Mouse (Mus musculus): ENCODE results near the gene Lgi1. TPM values are rescaled to one million over a fixed set of nuclear protein-coding genes. Genes with fewer than 3 reads are reported as not detected.

The Lgi1 gene
- polyA plus RNA-seq, 1 experiment from 2014 or later: 24.0 TPM

GRCm38 (mm10) chr19:38236526-38236925, 27.8 kb upstream of the Lgi1 start:
- ATAC-seq (ENCODE audit: low read depth): no peak
- Histone ChIP-seq H3K4me3 (ENCODE audit: low read depth, low read length) (no peak overlapping the region), H3K36me3 (ENCODE audit: control insufficient read depth, insufficient read depth, low read length) (no peaks in the 10 kb centered on the region), H3K9me3 (ENCODE audit: control insufficient read depth, low read length) (no peaks in the 10 kb centered on the region), H3K4me1 (ENCODE audit: control insufficient read depth, insufficient read depth, low read length) (peaks cover 4% of the 10 kb centered on the region; the same call in 1 of the 2 replicates), H3K4me2 (ENCODE audit: low read depth, low read length) (no peak overlapping the region), H3K9ac (replicated peaks; ENCODE audit: low read depth, low read length) (no peak overlapping the region), H3K27me3 (ENCODE audit: control insufficient read depth, insufficient read depth, low read length) (no peaks in the 10 kb centered on the region), H3K27ac (ENCODE audit: low read depth, low read length) (no peak overlapping the region)
- WGBS: 66% methylated on average over 5 of the region's 5 CpGs

GRCm38 (mm10) chr19:38237834-38238212, 26.5 kb upstream of the Lgi1 start:
- Histone ChIP-seq H3K4me2 (ENCODE audit: low read depth, low read length) (no peak overlapping the region), H3K9ac (replicated peaks; ENCODE audit: low read depth, low read length) (no peak overlapping the region), H3K36me3 (ENCODE audit: control insufficient read depth, insufficient read depth, low read length) (no peaks in the 10 kb centered on the region), H3K27me3 (ENCODE audit: control insufficient read depth, insufficient read depth, low read length) (no peaks in the 10 kb centered on the region), H3K4me1 (ENCODE audit: control insufficient read depth, insufficient read depth, low read length) (peaks cover 4% of the 10 kb centered on the region; the same call in 1 of the 2 replicates), H3K9me3 (ENCODE audit: control insufficient read depth, low read length) (no peaks in the 10 kb centered on the region), H3K27ac (ENCODE audit: low read depth, low read length) (peak overlapping the region; percentile 30; the same call in 1 of the 2 replicates), H3K4me3 (ENCODE audit: low read depth, low read length) (no peak overlapping the region)
- WGBS: 36% methylated on average over 3 of the region's 3 CpGs
- ATAC-seq (ENCODE audit: low read depth): peak; percentile 50

GRCm38 (mm10) chr19:38238213-38238951, 26.0 kb upstream of the Lgi1 start:
- Histone ChIP-seq H3K27ac (ENCODE audit: low read depth, low read length) (peak overlapping the region; percentile 30; the same call in 1 of the 2 replicates), H3K9ac (replicated peaks; ENCODE audit: low read depth, low read length) (no peak overlapping the region), H3K9me3 (ENCODE audit: control insufficient read depth, low read length) (no peaks in the 10 kb centered on the region), H3K4me2 (ENCODE audit: low read depth, low read length) (no peak overlapping the region), H3K4me1 (ENCODE audit: control insufficient read depth, insufficient read depth, low read length) (peaks cover 4% of the 10 kb centered on the region; the same call in 1 of the 2 replicates), H3K36me3 (ENCODE audit: control insufficient read depth, insufficient read depth, low read length) (no peaks in the 10 kb centered on the region), H3K27me3 (ENCODE audit: control insufficient read depth, insufficient read depth, low read length) (no peaks in the 10 kb centered on the region), H3K4me3 (ENCODE audit: low read depth, low read length) (no peak overlapping the region)
- peak; percentile 85 for ATAC-seq (ENCODE audit: low read depth)
- 47% methylated on average over 12 of the region's 12 CpGs for WGBS

- H3K27ac ChIP-seq (ENCODE audit: low read depth, low read length): no peak overlapping the region
- H3K4me3 ChIP-seq (ENCODE audit: low read depth, low read length): no peak overlapping the region
- no peak for ATAC-seq (ENCODE audit: low read depth)
- H3K4me1 ChIP-seq (ENCODE audit: control insufficient read depth, insufficient read depth, low read length): peaks cover 11% of the 10 kb centered on the region; the same call in 1 of the 2 replicates
- no peak overlapping the region for H3K9ac ChIP-seq (replicated peaks; ENCODE audit: low read depth, low read length)
- 90% methylated on average over 8 of the region's 8 CpGs for WGBS
- H3K9me3 ChIP-seq (ENCODE audit: control insufficient read depth, low read length): no peaks in the 10 kb centered on the region
- H3K4me2 ChIP-seq (ENCODE audit: low read depth, low read length): no peak overlapping the region
- H3K27me3 ChIP-seq (ENCODE audit: control insufficient read depth, insufficient read depth, low read length): no peaks in the 10 kb centered on the region
- H3K36me3 ChIP-seq (ENCODE audit: control insufficient read depth, insufficient read depth, low read length): no peaks in the 10 kb centered on the region
These were observed 22.0 kb upstream of the Lgi1 start for GRCm38 (mm10) chr19:38242314-38242852.

- Histone ChIP-seq H3K4me1 (ENCODE audit: control insufficient read depth, insufficient read depth, low read length) (peaks cover 7% of the 10 kb centered on the region; the same call in 1 of the 2 replicates), H3K9me3 (ENCODE audit: control insufficient read depth, low read length) (no peaks in the 10 kb centered on the region), H3K27me3 (ENCODE audit: control insufficient read depth, insufficient read depth, low read length) (no peaks in the 10 kb centered on the region), H3K9ac (replicated peaks; ENCODE audit: low read depth, low read length) (no peak overlapping the region), H3K27ac (ENCODE audit: low read depth, low read length) (peak overlapping the region; percentile 70; the same call in 1 of the 2 replicates), H3K4me3 (ENCODE audit: low read depth, low read length) (no peak overlapping the region), H3K4me2 (ENCODE audit: low read depth, low read length) (no peak overlapping the region), H3K36me3 (ENCODE audit: control insufficient read depth, insufficient read depth, low read length) (no peaks in the 10 kb centered on the region)
- no peak for ATAC-seq (ENCODE audit: low read depth)
- 72% methylated on average over 8 of the region's 8 CpGs for WGBS
These were observed 19.6 kb upstream of the Lgi1 start for GRCm38 (mm10) chr19:38244748-38245147.

- H3K36me3 ChIP-seq (ENCODE audit: control insufficient read depth, insufficient read depth, low read length): no peaks in the 10 kb centered on the region
- H3K4me3 ChIP-seq (ENCODE audit: low read depth, low read length): no peak overlapping the region
- H3K9me3 ChIP-seq (ENCODE audit: control insufficient read depth, low read length): no peaks in the 10 kb centered on the region
- peak overlapping the region; percentile 70 for H3K27ac ChIP-seq (ENCODE audit: low read depth, low read length)
- H3K27me3 ChIP-seq (ENCODE audit: control insufficient read depth, insufficient read depth, low read length): no peaks in the 10 kb centered on the region
- H3K9ac ChIP-seq (replicated peaks; ENCODE audit: low read depth, low read length): no peak overlapping the region
- H3K4me2 ChIP-seq (ENCODE audit: low read depth, low read length): peak overlapping the region; percentile 15; the same call in 1 of the 2 replicates
- WGBS: 39% methylated on average over 10 of the region's 10 CpGs
- H3K4me1 ChIP-seq (ENCODE audit: control insufficient read depth, insufficient read depth, low read length): peaks cover 7% of the 10 kb centered on the region; the same call in 1 of the 2 replicates
- peak; percentile 69 for ATAC-seq (ENCODE audit: low read depth)
These were observed 18.8 kb upstream of the Lgi1 start for GRCm38 (mm10) chr19:38245361-38246176.

GRCm38 (mm10) chr19:38246177-38246622, 18.1 kb upstream of the Lgi1 start:
- WGBS: 37% methylated on average over 7 of the region's 7 CpGs

GRCm38 (mm10) chr19:38249627-38250026, 14.7 kb upstream of the Lgi1 start:
- no peaks in the 10 kb centered on the region for H3K27me3 ChIP-seq (ENCODE audit: control insufficient read depth, insufficient read depth, low read length)
- 74% methylated on average over 8 of the region's 8 CpGs for whole genome bisulfite sequencing
- ATAC-seq (ENCODE audit: low read depth): no peak

More at GRCm38 (mm10) chr19:38246177-38246622, 18.1 kb upstream of the Lgi1 start:
- no peak overlapping the region for H3K9ac ChIP-seq (replicated peaks; ENCODE audit: low read depth, low read length)
- H3K27ac ChIP-seq (ENCODE audit: low read depth, low read length): peak overlapping the region; percentile 70; the same call in 1 of the 2 replicates
- ATAC-seq (ENCODE audit: low read depth): peak; percentile 69; the same call in 1 of the 2 replicates
- no peak overlapping the region for H3K4me2 ChIP-seq (ENCODE audit: low read depth, low read length)
- no peak overlapping the region for H3K4me3 ChIP-seq (ENCODE audit: low read depth, low read length)
- H3K4me1 ChIP-seq (ENCODE audit: control insufficient read depth, insufficient read depth, low read length): peaks cover 7% of the 10 kb centered on the region; the same call in 1 of the 2 replicates
- no peaks in the 10 kb centered on the region for H3K36me3 ChIP-seq (ENCODE audit: control insufficient read depth, insufficient read depth, low read length)
- H3K9me3 ChIP-seq (ENCODE audit: control insufficient read depth, low read length): no peaks in the 10 kb centered on the region
- no peaks in the 10 kb centered on the region for H3K27me3 ChIP-seq (ENCODE audit: control insufficient read depth, insufficient read depth, low read length)

More at GRCm38 (mm10) chr19:38249627-38250026, 14.7 kb upstream of the Lgi1 start:
- Histone ChIP-seq H3K36me3 (ENCODE audit: control insufficient read depth, insufficient read depth, low read length) (no peaks in the 10 kb centered on the region), H3K4me2 (ENCODE audit: low read depth, low read length) (no peak overlapping the region), H3K4me1 (ENCODE audit: control insufficient read depth, insufficient read depth, low read length) (peaks cover 7% of the 10 kb centered on the region; the same call in 1 of the 2 replicates), H3K4me3 (ENCODE audit: low read depth, low read length) (no peak overlapping the region), H3K9me3 (ENCODE audit: control insufficient read depth, low read length) (no peaks in the 10 kb centered on the region), H3K27ac (ENCODE audit: low read depth, low read length) (no peak overlapping the region), H3K9ac (replicated peaks; ENCODE audit: low read depth, low read length) (no peak overlapping the region)
